Mouse (Mus musculus) erythroblast, embryonic 14.5 days (primary cell): ENCODE results near the gene Tm7sf3.

ENCODE experiments used
- GATA1 ChIP-seq: IDR thresholded peaks from 2 replicates; pipeline ENCODE4 v1.6.1; 2012; ENCODE audit warnings: low read length, inconsistent platforms, mixed read lengths
- TAL1 ChIP-seq: IDR thresholded peaks from 3 replicates; pipeline ENCODE4 v1.6.1; 2012; ENCODE audit warnings: low read length, inconsistent platforms, mixed read lengths

DNA sequence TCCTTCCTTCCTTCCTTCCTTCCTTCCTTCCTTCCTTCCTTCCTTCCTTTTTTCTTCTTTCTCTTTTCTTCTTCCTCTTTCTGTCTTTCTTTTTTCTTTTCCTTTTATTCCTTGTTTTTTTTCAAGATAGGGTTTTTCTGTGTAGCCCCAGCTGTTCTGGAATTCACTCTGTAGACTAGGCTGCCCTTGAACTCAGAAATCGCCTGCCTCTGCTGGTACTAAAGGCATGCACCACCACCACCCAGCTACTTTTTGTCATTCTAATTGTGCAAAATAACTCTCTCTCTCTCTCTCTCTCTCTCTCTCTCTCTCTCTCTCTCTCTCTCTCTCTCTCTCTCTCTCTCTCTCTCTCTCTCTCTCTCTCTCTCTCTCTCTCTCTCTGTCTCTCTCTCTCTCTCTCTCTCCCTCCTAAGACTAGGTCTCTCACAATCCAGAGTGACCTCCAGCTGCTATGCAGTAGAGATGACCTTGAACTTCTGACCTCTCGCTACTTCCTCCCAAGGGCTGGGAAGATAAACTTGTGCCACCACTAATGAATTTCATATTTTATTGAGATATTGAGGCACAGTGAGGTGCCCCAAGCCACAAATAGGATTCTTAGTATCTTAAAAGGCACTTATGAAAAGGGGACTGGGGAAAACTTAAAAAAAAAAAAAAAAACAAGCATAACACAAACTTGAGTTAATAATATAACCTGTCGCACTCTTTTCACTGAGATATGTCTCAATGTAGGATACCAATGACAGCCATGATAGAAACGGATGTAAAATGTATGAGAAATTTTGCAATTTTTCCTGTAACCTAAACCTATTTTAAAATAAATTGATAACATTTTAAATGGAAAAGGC is 7.6 kb downstream of the Tm7sf3 start:
- TF ChIP-seq GATA1 (no peak), TAL1 (no peak)
